Mouse (Mus musculus): Measurements from ENCODE around the gene Gm44503. TPM values are rescaled to one million over a fixed set of nuclear protein-coding genes. Genes with fewer than 3 reads are reported as not detected.

Gene Gm44503
- polyA plus RNA-seq, 1 experiment, result not detected

- TF ChIP-seq POLR2A (IDR thresholded peaks at IDR 0.05; ENCODE audit: control insufficient read depth, low read depth, low read length), result no peak
- no peak for TF ChIP-seq CTCF (IDR thresholded peaks at IDR 0.05; ENCODE audit: control insufficient read depth, insufficient read depth, insufficient replicate concordance, low read depth, low read length)
- Histone ChIP-seq H3K4me3 (ENCODE audit: control insufficient read depth, low read depth, low read length) (no peak overlapping the region), H3K36me3 (ENCODE audit: control insufficient read depth, insufficient read depth, low read length) (no peaks in the 10 kb centered on the region), H3K27me3 (ENCODE audit: control insufficient read depth, insufficient read depth, low read length) (no peaks in the 10 kb centered on the region), H3K4me1 (ENCODE audit: control insufficient read depth, insufficient read depth, low read length) (0 out of 2 replicates have a peak, but pooled peaks cover 2% of the 10 kb centered on the region), H3K27ac (ENCODE audit: control insufficient read depth, insufficient read depth, low read depth, low read length) (no peak overlapping the region)
Observed at GRCm38 (mm10) chr9:72991420-72991819, 32.8 kb downstream of the Gm44503 start.

- TF ChIP-seq CTCF (IDR thresholded peaks at IDR 0.05; ENCODE audit: control insufficient read depth, insufficient read depth, insufficient replicate concordance, low read depth, low read length) (no peak), POLR2A (IDR thresholded peaks at IDR 0.05; ENCODE audit: control insufficient read depth, low read depth, low read length) (no peak)
- H3K27ac ChIP-seq (ENCODE audit: control insufficient read depth, insufficient read depth, low read depth, low read length), result no peak overlapping the region
- 0 out of 2 replicates have a peak, but pooled peaks cover 2% of the 10 kb centered on the region for H3K4me1 ChIP-seq (ENCODE audit: control insufficient read depth, insufficient read depth, low read length)
- no peaks in the 10 kb centered on the region for H3K27me3 ChIP-seq (ENCODE audit: control insufficient read depth, insufficient read depth, low read length)
- no peak overlapping the region for H3K4me3 ChIP-seq (ENCODE audit: control insufficient read depth, low read depth, low read length)
- H3K36me3 ChIP-seq (ENCODE audit: control insufficient read depth, insufficient read depth, low read length), result no peaks in the 10 kb centered on the region
Observed at GRCm38 (mm10) chr9:72992576-72992975, 33.9 kb downstream of the Gm44503 start.

DNA sequence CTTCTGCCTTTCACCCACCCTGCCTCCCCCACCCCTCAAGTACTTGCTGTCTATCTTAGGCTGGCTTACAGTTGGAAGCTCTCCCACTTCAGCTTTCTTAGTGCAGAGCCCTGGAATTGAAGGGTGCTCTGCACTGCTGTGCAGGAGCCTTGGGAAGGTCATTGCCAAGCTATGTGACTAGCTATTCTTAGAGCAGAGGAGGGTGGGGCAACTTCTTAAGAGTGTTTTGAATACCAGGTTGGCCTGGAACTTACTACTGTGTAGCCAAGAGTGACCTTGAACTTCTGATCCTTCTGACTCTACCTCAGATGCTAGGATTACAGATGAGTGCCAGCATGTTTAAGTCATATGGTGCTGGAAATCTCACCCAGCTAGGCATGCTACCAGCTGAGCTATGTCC is 37.5 kb downstream of the Gm44503 start:
- TF ChIP-seq POLR2A (IDR thresholded peaks at IDR 0.05; ENCODE audit: control insufficient read depth, low read depth, low read length) (no peak), CTCF (IDR thresholded peaks at IDR 0.05; ENCODE audit: control insufficient read depth, insufficient read depth, insufficient replicate concordance, low read depth, low read length) (no peak)
- Histone ChIP-seq H3K4me3 (ENCODE audit: control insufficient read depth, low read depth, low read length) (no peak overlapping the region), H3K27ac (ENCODE audit: control insufficient read depth, insufficient read depth, low read depth, low read length) (no peak overlapping the region), H3K4me1 (ENCODE audit: control insufficient read depth, insufficient read depth, low read length) (0 out of 2 replicates have a peak, but pooled peaks cover 2% of the 10 kb centered on the region), H3K36me3 (ENCODE audit: control insufficient read depth, insufficient read depth, low read length) (no peaks in the 10 kb centered on the region), H3K27me3 (ENCODE audit: control insufficient read depth, insufficient read depth, low read length) (no peaks in the 10 kb centered on the region)

GRCm38 (mm10) chr9:72996806-72997205 is 38.2 kb downstream of the Gm44503 start:
- H3K27ac ChIP-seq (ENCODE audit: control insufficient read depth, insufficient read depth, low read depth, low read length), result no peak overlapping the region
- TF ChIP-seq CTCF (IDR thresholded peaks at IDR 0.05; ENCODE audit: control insufficient read depth, insufficient read depth, insufficient replicate concordance, low read depth, low read length) (no peak), POLR2A (IDR thresholded peaks at IDR 0.05; ENCODE audit: control insufficient read depth, low read depth, low read length) (no peak)
- H3K4me1 ChIP-seq (ENCODE audit: control insufficient read depth, insufficient read depth, low read length), result 0 out of 2 replicates have a peak, but pooled peaks cover 2% of the 10 kb centered on the region
- no peak overlapping the region for H3K4me3 ChIP-seq (ENCODE audit: control insufficient read depth, low read depth, low read length)
- no peaks in the 10 kb centered on the region; the same call in 1 of the 2 replicates for H3K36me3 ChIP-seq (ENCODE audit: control insufficient read depth, insufficient read depth, low read length)
- no peaks in the 10 kb centered on the region for H3K27me3 ChIP-seq (ENCODE audit: control insufficient read depth, insufficient read depth, low read length)

- no peak overlapping the region for H3K4me3 ChIP-seq (ENCODE audit: control insufficient read depth, low read depth, low read length)
- TF ChIP-seq POLR2A (IDR thresholded peaks at IDR 0.05; ENCODE audit: control insufficient read depth, low read depth, low read length) (no peak), CTCF (IDR thresholded peaks at IDR 0.05; ENCODE audit: control insufficient read depth, insufficient read depth, insufficient replicate concordance, low read depth, low read length) (no peak)
- no peaks in the 10 kb centered on the region for H3K27me3 ChIP-seq (ENCODE audit: control insufficient read depth, insufficient read depth, low read length)
- H3K4me1 ChIP-seq (ENCODE audit: control insufficient read depth, insufficient read depth, low read length), result 0 out of 2 replicates have a peak, but pooled peaks cover 2% of the 10 kb centered on the region
- H3K36me3 ChIP-seq (ENCODE audit: control insufficient read depth, insufficient read depth, low read length), result peaks cover 2% of the 10 kb centered on the region; the same call in 1 of the 2 replicates
- H3K27ac ChIP-seq (ENCODE audit: control insufficient read depth, insufficient read depth, low read depth, low read length), result no peak overlapping the region
Observed at GRCm38 (mm10) chr9:73000487-73000886, 41.8 kb downstream of the Gm44503 start.

GRCm38 (mm10) chr9:73001314-73002011 is 42.8 kb downstream of the Gm44503 start:
- H3K36me3 ChIP-seq (ENCODE audit: control insufficient read depth, insufficient read depth, low read length), result peaks cover 2% of the 10 kb centered on the region; the same call in 1 of the 2 replicates
- H3K27ac ChIP-seq (ENCODE audit: control insufficient read depth, insufficient read depth, low read depth, low read length), result no peak overlapping the region
- no peaks in the 10 kb centered on the region for H3K4me1 ChIP-seq (ENCODE audit: control insufficient read depth, insufficient read depth, low read length)
- no peaks in the 10 kb centered on the region for H3K27me3 ChIP-seq (ENCODE audit: control insufficient read depth, insufficient read depth, low read length)
- H3K4me3 ChIP-seq (ENCODE audit: control insufficient read depth, low read depth, low read length), result no peak overlapping the region
- no peak for TF ChIP-seq CTCF (IDR thresholded peaks at IDR 0.05; ENCODE audit: control insufficient read depth, insufficient read depth, insufficient replicate concordance, low read depth, low read length)
- no peak for TF ChIP-seq POLR2A (IDR thresholded peaks at IDR 0.05; ENCODE audit: control insufficient read depth, low read depth, low read length)

DNA sequence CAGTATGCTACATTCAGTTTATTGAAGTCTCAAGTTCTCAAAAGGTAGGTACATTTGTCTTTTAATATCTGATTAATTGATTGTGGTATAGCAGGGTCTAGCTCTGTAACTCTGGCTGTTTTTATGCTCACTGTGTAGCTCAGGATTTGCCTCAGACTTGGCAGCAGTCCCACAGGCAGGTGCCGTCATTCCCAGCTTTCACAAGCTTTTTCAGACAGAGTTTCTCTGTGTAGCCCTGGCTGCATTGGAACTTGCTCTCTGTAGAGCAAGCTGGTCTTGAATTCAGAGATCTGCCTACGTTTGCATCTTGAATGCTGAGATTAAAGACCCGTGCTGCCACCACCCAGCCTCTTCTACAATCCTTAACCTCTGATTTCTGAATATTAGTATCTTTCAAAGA is 43.5 kb downstream of the Gm44503 start:
- Histone ChIP-seq H3K27ac (ENCODE audit: control insufficient read depth, insufficient read depth, low read depth, low read length) (no peak overlapping the region), H3K4me1 (ENCODE audit: control insufficient read depth, insufficient read depth, low read length) (no peaks in the 10 kb centered on the region), H3K36me3 (ENCODE audit: control insufficient read depth, insufficient read depth, low read length) (peaks cover 2% of the 10 kb centered on the region; the same call in 1 of the 2 replicates), H3K27me3 (ENCODE audit: control insufficient read depth, insufficient read depth, low read length) (no peaks in the 10 kb centered on the region), H3K4me3 (ENCODE audit: control insufficient read depth, low read depth, low read length) (no peak overlapping the region)
- TF ChIP-seq POLR2A (IDR thresholded peaks at IDR 0.05; ENCODE audit: control insufficient read depth, low read depth, low read length) (no peak), CTCF (IDR thresholded peaks at IDR 0.05; ENCODE audit: control insufficient read depth, insufficient read depth, insufficient replicate concordance, low read depth, low read length) (no peak)

All from testis, adult 2 months (tissue).